Mouse (Mus musculus): Measurements from ENCODE around the gene Pacrg. TPM values are rescaled to one million over a fixed set of nuclear protein-coding genes. Genes with fewer than 3 reads are reported as not detected.

Gene Pacrg
- polyA plus RNA-seq, 1 experiment from 2014 or later, result 1.8 TPM

- Histone ChIP-seq H3K27ac (ENCODE audit: low read length) (no peak overlapping the region), H3K4me2 (replicated peaks; ENCODE audit: low read depth, low read length) (no peak overlapping the region)
Observed at GRCm38 (mm10) chr17:10569270-10569669, 270.8 kb downstream of the Pacrg start.

GRCm38 (mm10) chr17:10567411-10567810 is 272.7 kb downstream of the Pacrg start:
- no peak overlapping the region for H3K4me2 ChIP-seq (replicated peaks; ENCODE audit: low read depth, low read length)
- H3K36me3 ChIP-seq (ENCODE audit: control insufficient read depth, insufficient read depth, low read length), result no peaks in the 10 kb centered on the region
- no peak for ATAC-seq (ENCODE audit: insufficient number of reproducible peaks, insufficient read depth, low FRiP score, low read depth)
- H3K4me1 ChIP-seq (ENCODE audit: control insufficient read depth, insufficient read depth, low read length), result no peaks in the 10 kb centered on the region
- H3K27me3 ChIP-seq (ENCODE audit: control insufficient read depth, insufficient read depth, low read length), result no peaks in the 10 kb centered on the region
- no peak overlapping the region for H3K4me3 ChIP-seq (ENCODE audit: low read depth, low read length)
- H3K9ac ChIP-seq (replicated peaks; ENCODE audit: low read depth, low read length), result no peak overlapping the region
- 96% methylated on average over 3 of the region's 3 CpGs for WGBS
- no peaks in the 10 kb centered on the region for H3K9me3 ChIP-seq (ENCODE audit: control insufficient read depth, low read depth, low read length)
- no peak overlapping the region for H3K27ac ChIP-seq (ENCODE audit: low read length)

More at GRCm38 (mm10) chr17:10569270-10569669, 270.8 kb downstream of the Pacrg start:
- no peak for ATAC-seq (ENCODE audit: insufficient number of reproducible peaks, insufficient read depth, low FRiP score, low read depth)
- no peak overlapping the region for H3K4me3 ChIP-seq (ENCODE audit: low read depth, low read length)
- no peak overlapping the region for H3K9ac ChIP-seq (replicated peaks; ENCODE audit: low read depth, low read length)
- WGBS, result 81% methylated on average over 10 of the region's 10 CpGs
- H3K27me3 ChIP-seq (ENCODE audit: control insufficient read depth, insufficient read depth, low read length), result no peaks in the 10 kb centered on the region
- H3K4me1 ChIP-seq (ENCODE audit: control insufficient read depth, insufficient read depth, low read length), result no peaks in the 10 kb centered on the region
- no peaks in the 10 kb centered on the region for H3K9me3 ChIP-seq (ENCODE audit: control insufficient read depth, low read depth, low read length)
- no peaks in the 10 kb centered on the region for H3K36me3 ChIP-seq (ENCODE audit: control insufficient read depth, insufficient read depth, low read length)

DNA sequence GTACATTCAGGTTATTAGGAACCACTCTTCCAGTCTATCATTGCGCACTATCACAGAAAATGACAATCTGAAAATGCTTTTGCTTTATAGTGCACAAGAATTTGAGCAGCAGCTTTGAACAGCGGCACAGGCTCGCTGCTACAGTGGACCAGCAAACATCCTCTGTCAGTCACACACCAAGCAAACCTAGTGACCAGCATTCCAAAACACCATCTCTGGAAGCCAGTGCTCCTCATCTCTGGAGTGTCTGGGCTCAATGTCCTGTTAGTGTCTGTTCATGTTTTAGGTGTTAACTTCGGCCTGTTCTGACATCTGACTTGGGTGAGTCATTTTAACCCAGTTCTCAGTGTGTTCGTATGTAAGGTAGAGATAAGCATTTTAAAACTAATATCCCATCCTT is 275.9 kb downstream of the Pacrg start:
- Histone ChIP-seq H3K9ac (replicated peaks; ENCODE audit: low read depth, low read length) (no peak overlapping the region), H3K4me2 (replicated peaks; ENCODE audit: low read depth, low read length) (no peak overlapping the region), H3K4me1 (ENCODE audit: control insufficient read depth, insufficient read depth, low read length) (no peaks in the 10 kb centered on the region), H3K27me3 (ENCODE audit: control insufficient read depth, insufficient read depth, low read length) (no peaks in the 10 kb centered on the region), H3K36me3 (ENCODE audit: control insufficient read depth, insufficient read depth, low read length) (no peaks in the 10 kb centered on the region), H3K27ac (ENCODE audit: low read length) (no peak overlapping the region), H3K4me3 (ENCODE audit: low read depth, low read length) (no peak overlapping the region), H3K9me3 (ENCODE audit: control insufficient read depth, low read depth, low read length) (no peaks in the 10 kb centered on the region)
- ATAC-seq (ENCODE audit: insufficient number of reproducible peaks, insufficient read depth, low FRiP score, low read depth), result no peak
- WGBS, result 92% methylated on average over 5 of the region's 5 CpGs

DNA sequence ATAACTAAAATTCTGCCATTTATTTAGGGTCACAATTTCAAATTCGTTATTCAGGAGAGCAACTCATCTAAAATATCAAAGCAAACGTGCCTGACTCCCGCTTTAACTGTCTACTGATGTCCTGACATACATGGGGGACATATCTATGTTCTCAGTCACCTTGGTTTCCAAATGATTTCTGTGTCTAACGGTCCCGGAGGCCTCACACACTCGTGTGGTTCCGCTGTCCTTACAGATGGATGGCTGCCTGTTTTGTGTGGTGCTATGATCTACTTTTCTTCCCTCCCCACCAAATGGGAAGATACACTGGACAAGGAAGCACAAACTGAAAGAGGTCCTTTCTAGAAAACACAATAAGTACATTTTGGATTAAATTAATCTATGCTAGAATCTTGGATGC is 277.2 kb downstream of the Pacrg start:
- no peak for ATAC-seq (ENCODE audit: insufficient number of reproducible peaks, insufficient read depth, low FRiP score, low read depth)
- 87% methylated on average over 7 of the region's 7 CpGs for WGBS
- H3K4me2 ChIP-seq (replicated peaks; ENCODE audit: low read depth, low read length), result no peak overlapping the region
- H3K27ac ChIP-seq (ENCODE audit: low read length), result no peak overlapping the region
- H3K36me3 ChIP-seq (ENCODE audit: control insufficient read depth, insufficient read depth, low read length), result no peaks in the 10 kb centered on the region
- no peaks in the 10 kb centered on the region for H3K9me3 ChIP-seq (ENCODE audit: control insufficient read depth, low read depth, low read length)
- no peak overlapping the region for H3K4me3 ChIP-seq (ENCODE audit: low read depth, low read length)
- no peak overlapping the region for H3K9ac ChIP-seq (replicated peaks; ENCODE audit: low read depth, low read length)
- no peaks in the 10 kb centered on the region for H3K27me3 ChIP-seq (ENCODE audit: control insufficient read depth, insufficient read depth, low read length)
- H3K4me1 ChIP-seq (ENCODE audit: control insufficient read depth, insufficient read depth, low read length), result no peaks in the 10 kb centered on the region

DNA sequence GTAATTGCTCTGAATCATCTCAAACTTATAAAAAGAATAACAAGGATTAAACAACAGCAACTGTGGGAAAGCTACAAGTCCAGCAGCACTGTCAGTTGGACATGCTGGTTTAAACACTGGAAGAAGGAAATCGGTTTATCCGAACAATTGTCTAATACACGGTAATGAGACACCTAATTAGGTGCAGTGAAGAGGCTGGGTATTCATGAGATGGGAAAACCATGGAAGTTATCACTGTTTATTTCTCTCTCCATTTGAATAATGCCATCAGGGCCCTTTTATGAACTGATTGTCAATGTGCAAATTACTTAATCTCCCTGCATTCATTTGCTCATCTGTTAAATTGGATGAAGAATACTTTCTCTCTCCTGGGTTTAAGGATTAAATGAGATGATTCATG is 280.1 kb downstream of the Pacrg start:
- WGBS, result 75% methylated on average over 3 of the region's 3 CpGs
- no peak for ATAC-seq (ENCODE audit: insufficient number of reproducible peaks, insufficient read depth, low FRiP score, low read depth)
- Histone ChIP-seq H3K27me3 (ENCODE audit: control insufficient read depth, insufficient read depth, low read length) (no peaks in the 10 kb centered on the region), H3K9me3 (ENCODE audit: control insufficient read depth, low read depth, low read length) (no peaks in the 10 kb centered on the region), H3K27ac (ENCODE audit: low read length) (no peak overlapping the region), H3K4me1 (ENCODE audit: control insufficient read depth, insufficient read depth, low read length) (no peaks in the 10 kb centered on the region), H3K9ac (replicated peaks; ENCODE audit: low read depth, low read length) (no peak overlapping the region), H3K36me3 (ENCODE audit: control insufficient read depth, insufficient read depth, low read length) (no peaks in the 10 kb centered on the region), H3K4me2 (replicated peaks; ENCODE audit: low read depth, low read length) (no peak overlapping the region), H3K4me3 (ENCODE audit: low read depth, low read length) (no peak overlapping the region)

DNA sequence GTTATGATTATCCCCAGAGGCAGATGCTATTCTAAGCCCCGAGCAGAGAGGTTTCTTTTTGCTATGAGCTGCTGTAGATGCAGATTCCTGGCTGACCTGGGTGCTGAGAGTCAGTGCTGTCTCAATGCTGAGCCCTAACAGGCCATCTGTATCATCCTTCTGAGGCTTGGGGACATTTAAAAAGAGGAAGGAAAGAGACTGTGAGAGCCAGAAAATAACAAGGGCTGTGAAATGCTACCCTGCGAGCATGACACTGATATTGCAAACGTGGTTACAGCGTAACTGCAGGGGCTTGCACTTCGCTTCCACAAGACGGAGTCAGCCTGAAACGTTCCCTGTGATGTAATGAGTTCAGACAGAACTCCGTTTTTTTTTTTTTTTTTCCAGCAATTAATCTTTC is 281.4 kb downstream of the Pacrg start:
- H3K27me3 ChIP-seq (ENCODE audit: control insufficient read depth, insufficient read depth, low read length), result no peaks in the 10 kb centered on the region
- no peak for ATAC-seq (ENCODE audit: insufficient number of reproducible peaks, insufficient read depth, low FRiP score, low read depth)
- H3K9ac ChIP-seq (replicated peaks; ENCODE audit: low read depth, low read length), result no peak overlapping the region
- no peaks in the 10 kb centered on the region for H3K9me3 ChIP-seq (ENCODE audit: control insufficient read depth, low read depth, low read length)
- no peak overlapping the region for H3K4me2 ChIP-seq (replicated peaks; ENCODE audit: low read depth, low read length)
- no peak overlapping the region for H3K27ac ChIP-seq (ENCODE audit: low read length)
- no peak overlapping the region for H3K4me3 ChIP-seq (ENCODE audit: low read depth, low read length)
- H3K4me1 ChIP-seq (ENCODE audit: control insufficient read depth, insufficient read depth, low read length), result no peaks in the 10 kb centered on the region
- WGBS, result 51% methylated on average over 8 of the region's 8 CpGs
- no peaks in the 10 kb centered on the region for H3K36me3 ChIP-seq (ENCODE audit: control insufficient read depth, insufficient read depth, low read length)

DNA sequence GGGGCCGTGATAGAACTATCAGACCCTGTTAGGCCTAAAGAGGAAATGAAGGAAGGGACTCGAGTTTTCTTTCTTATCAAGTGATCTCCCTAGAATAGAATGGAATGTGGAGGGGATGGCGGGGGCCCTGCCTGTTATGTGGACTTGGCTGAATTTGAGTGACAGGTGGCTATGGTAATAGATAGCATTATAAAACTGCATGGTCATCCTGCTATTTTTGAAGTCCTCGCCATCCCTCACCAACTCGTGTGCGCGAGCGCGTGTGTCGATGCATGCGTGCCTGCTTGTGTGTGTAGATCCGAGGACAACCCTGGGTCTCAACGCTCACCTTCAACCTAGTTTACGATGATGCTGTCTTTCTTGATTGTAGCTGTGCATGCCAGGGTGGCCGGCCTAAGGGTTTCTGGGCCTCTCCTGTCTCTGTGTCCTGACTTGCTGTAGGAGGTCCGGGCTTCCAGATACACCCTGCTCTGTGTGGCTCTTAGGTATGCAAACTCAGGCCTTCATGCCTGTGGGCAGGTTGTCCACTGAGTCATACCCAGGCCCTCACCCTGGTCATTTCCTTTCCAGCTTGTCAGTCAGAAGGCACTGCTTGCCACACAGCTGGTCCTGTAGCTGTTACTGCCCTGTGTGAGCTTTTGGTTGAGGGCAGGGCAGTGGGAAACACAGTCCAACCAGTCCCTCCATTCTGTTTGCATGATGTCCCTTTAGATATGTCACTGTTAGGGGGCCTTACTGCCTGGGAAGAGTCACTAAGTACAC is 287.6 kb downstream of the Pacrg start:
- no peaks in the 10 kb centered on the region for H3K4me1 ChIP-seq (ENCODE audit: control insufficient read depth, insufficient read depth, low read length)
- no peak overlapping the region for H3K9ac ChIP-seq (replicated peaks; ENCODE audit: low read depth, low read length)
- H3K36me3 ChIP-seq (ENCODE audit: control insufficient read depth, insufficient read depth, low read length), result no peaks in the 10 kb centered on the region
- whole genome bisulfite sequencing, result 89% methylated on average over 16 of the region's 16 CpGs
- H3K27ac ChIP-seq (ENCODE audit: low read length), result no peak overlapping the region
- no peaks in the 10 kb centered on the region for H3K27me3 ChIP-seq (ENCODE audit: control insufficient read depth, insufficient read depth, low read length)
- no peak for ATAC-seq (ENCODE audit: insufficient number of reproducible peaks, insufficient read depth, low FRiP score, low read depth)
- H3K4me3 ChIP-seq (ENCODE audit: low read depth, low read length), result no peak overlapping the region
- H3K9me3 ChIP-seq (ENCODE audit: control insufficient read depth, low read depth, low read length), result no peaks in the 10 kb centered on the region
- no peak overlapping the region for H3K4me2 ChIP-seq (replicated peaks; ENCODE audit: low read depth, low read length)

DNA sequence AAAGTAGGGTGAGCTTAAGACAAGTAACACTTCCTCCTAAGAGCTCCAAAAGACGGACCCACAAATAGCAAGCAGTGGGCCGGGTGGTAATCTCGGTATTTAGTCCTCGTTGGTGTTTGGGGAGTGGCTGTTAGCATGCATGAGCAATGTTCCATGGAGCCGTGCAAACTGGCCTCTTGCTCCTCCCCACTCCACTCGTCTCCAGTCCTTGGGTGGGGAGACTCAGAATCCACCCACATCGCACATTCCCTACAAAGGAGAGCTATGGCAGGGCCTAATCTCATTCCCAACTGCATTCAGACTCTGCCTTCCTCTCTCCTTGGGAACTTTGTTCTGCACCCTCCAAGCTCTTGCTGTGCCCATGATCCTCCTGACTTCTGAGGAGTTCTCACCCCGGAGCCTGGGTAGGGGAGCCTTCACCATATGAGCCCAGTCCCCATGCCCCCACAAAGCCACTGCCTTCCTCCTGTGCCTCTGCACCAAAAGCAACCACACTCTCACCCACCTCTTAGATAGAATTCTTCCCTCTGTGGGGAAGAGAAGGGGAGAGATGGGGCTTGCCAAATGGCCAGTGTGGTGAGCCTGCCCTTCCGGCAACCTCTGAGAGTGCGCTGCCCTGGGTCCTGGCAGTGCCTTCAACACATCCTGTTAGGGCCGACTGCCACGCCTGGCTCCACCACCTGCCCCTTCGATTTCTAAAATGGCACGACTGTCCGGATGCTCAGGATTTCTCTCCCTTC is 289.2 kb downstream of the Pacrg start:
- Histone ChIP-seq H3K27me3 (ENCODE audit: control insufficient read depth, insufficient read depth, low read length) (no peaks in the 10 kb centered on the region), H3K4me2 (replicated peaks; ENCODE audit: low read depth, low read length) (no peak overlapping the region), H3K4me3 (ENCODE audit: low read depth, low read length) (no peak overlapping the region), H3K27ac (ENCODE audit: low read length) (no peak overlapping the region), H3K9me3 (ENCODE audit: control insufficient read depth, low read depth, low read length) (no peaks in the 10 kb centered on the region), H3K4me1 (ENCODE audit: control insufficient read depth, insufficient read depth, low read length) (no peaks in the 10 kb centered on the region), H3K36me3 (ENCODE audit: control insufficient read depth, insufficient read depth, low read length) (no peaks in the 10 kb centered on the region), H3K9ac (replicated peaks; ENCODE audit: low read depth, low read length) (no peak overlapping the region)
- ATAC-seq (ENCODE audit: insufficient number of reproducible peaks, insufficient read depth, low FRiP score, low read depth), result no peak
- 82% methylated on average over 15 of the region's 15 CpGs for WGBS

All from stomach, embryonic 14.5 days (tissue).